Comparison of ENCODE assay signal across 16 mouse cellular contexts in the genomic region with DNA sequence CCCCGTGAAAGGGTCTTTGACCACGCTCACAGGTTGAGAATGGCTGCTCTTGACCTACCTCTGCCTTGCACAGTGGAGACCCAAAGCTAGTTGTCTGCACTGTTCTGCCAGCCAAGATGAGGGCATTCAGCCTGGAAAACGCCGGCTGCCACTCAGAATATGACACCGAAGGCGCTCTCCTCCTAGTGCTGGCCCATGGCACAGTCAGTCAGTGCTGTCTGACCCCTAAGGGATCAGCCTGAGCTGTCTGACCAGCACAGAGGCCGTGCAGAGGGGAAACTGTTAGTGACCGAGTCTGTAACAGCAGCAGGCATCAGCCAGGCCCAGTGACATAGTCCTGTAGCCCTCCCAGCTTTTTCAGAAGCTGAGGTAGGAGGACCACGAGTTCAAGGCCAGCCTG.
"Had no signal": no experiment of that assay in that cellular context is flagged by ENCODE, and none has a peak within 500 bp of the region (broad histone marks: within the 10 kb centered on the region; RNA-seq: fewer than 3 reads in every experiment).

No protein-coding gene starts in this region.

- H3K9ac ChIP-seq: limb, embryonic 12.5 days; limb, embryonic 15.5 days; liver, embryonic 14.5 days; liver, postnatal 0 days; lung, embryonic 15.5 days; midbrain, embryonic 12.5 days; stomach, embryonic 15.5 days had no signal

- H3K4me2 ChIP-seq: limb, embryonic 12.5 days; limb, embryonic 15.5 days; liver, embryonic 11.5 days; lung, embryonic 15.5 days; midbrain, embryonic 12.5 days; stomach, embryonic 15.5 days had no signal

- H3K9me3 ChIP-seq: limb, embryonic 12.5 days; limb, embryonic 15.5 days; lung, embryonic 15.5 days; midbrain, embryonic 12.5 days; stomach, embryonic 15.5 days had no signal

- H3K36me3 ChIP-seq: lung, embryonic 15.5 days; stomach, embryonic 15.5 days had no signal

- H3K4me3 ChIP-seq: limb, embryonic 12.5 days; limb, embryonic 15.5 days; lung, embryonic 15.5 days; midbrain, embryonic 12.5 days; stomach, embryonic 15.5 days had no signal

- H3K4me1 ChIP-seq: limb, embryonic 12.5 days; limb, embryonic 15.5 days; lung, embryonic 15.5 days; midbrain, embryonic 12.5 days; stomach, embryonic 15.5 days had no signal

- H3K27ac ChIP-seq: limb, embryonic 12.5 days; limb, embryonic 15.5 days; liver, embryonic 14.5 days; lung, embryonic 15.5 days; midbrain, embryonic 12.5 days; stomach, embryonic 15.5 days had no signal

- DNase-seq: kidney, adult 18-20 months; kidney, adult 9 months; kidney, postnatal 14 days; kidney, postnatal 4 days; left cerebral cortex, postnatal 4 days; liver, postnatal 0 days; lung, postnatal 10 days; lung, postnatal 4 days; thymus, postnatal 36 days had no signal

- ATAC-seq: liver, postnatal 0 days had no signal

- H3K27me3 ChIP-seq: limb, embryonic 12.5 days; limb, embryonic 15.5 days; lung, embryonic 15.5 days; midbrain, embryonic 12.5 days; stomach, embryonic 15.5 days had no signal
